Mouse (Mus musculus): Measurements from ENCODE around the gene Efcab1. TPM values are rescaled to one million over a fixed set of nuclear protein-coding genes. Genes with fewer than 3 reads are reported as not detected.
"Not testable (repeated sequence)": the region's sequence is repeated elsewhere in the genome, so short reads cannot be mapped to it uniquely, and the experiment has no call there.

The Efcab1 gene
- polyA plus RNA-seq (2015; fragmentation: Nextera tagmentation; extraction: Ambion mirVana): 14.4 and 16.3 TPM in 2 replicates

GRCm38 (mm10) chr16:14906393-14907100 is at the start of gene Efcab1:
TSS of gene Efcab1 (plus strand) at chr16:14906606.
- no peaks in the 10 kb centered on the region for H3K27me3 ChIP-seq (ENCODE audit: control insufficient read depth, insufficient read depth, low read length)
- peak within 1 kb of the TSS; percentile 45 for H3K4me2 ChIP-seq (ENCODE audit: low read depth, low read length)
- H3K9ac ChIP-seq (ENCODE audit: low read length): peak within 1 kb of the TSS; percentile 61; the same call in 1 of the 2 replicates
- peaks cover 15% of the 10 kb centered on the region; the same call in 1 of the 2 replicates for H3K4me1 ChIP-seq (ENCODE audit: control insufficient read depth, insufficient read depth, low read length)
- H3K27ac ChIP-seq (ENCODE audit: low read length): no peak within 1 kb of the TSS; the same call in 1 of the 2 replicates
- 6% methylated on average over 15 of the region's 15 CpGs for WGBS
- no peaks in the 10 kb centered on the region for H3K36me3 ChIP-seq (ENCODE audit: control insufficient read depth, insufficient read depth, low read length)
- peak; percentile 99 for ATAC-seq (ENCODE audit: insufficient read depth, low FRiP score)
- H3K9me3 ChIP-seq (replicated peaks; ENCODE audit: control insufficient read depth, low read length): no peaks in the 10 kb centered on the region
- peak within 1 kb of the TSS; percentile 42 for H3K4me3 ChIP-seq (replicated peaks; ENCODE audit: low read length)

- ATAC-seq (ENCODE audit: insufficient read depth, low FRiP score): no peak
- no peaks in the 10 kb centered on the region for H3K27me3 ChIP-seq (ENCODE audit: control insufficient read depth, insufficient read depth, low read length)
- no peak overlapping the region for H3K9ac ChIP-seq (ENCODE audit: low read length)
- H3K27ac ChIP-seq (ENCODE audit: low read length): no peak overlapping the region
- no peaks in the 10 kb centered on the region for H3K9me3 ChIP-seq (replicated peaks; ENCODE audit: control insufficient read depth, low read length)
- H3K4me3 ChIP-seq (replicated peaks; ENCODE audit: low read length): no peak overlapping the region
- no peak overlapping the region for H3K4me2 ChIP-seq (ENCODE audit: low read depth, low read length)
- H3K36me3 ChIP-seq (ENCODE audit: control insufficient read depth, insufficient read depth, low read length): no peaks in the 10 kb centered on the region
- H3K4me1 ChIP-seq (ENCODE audit: control insufficient read depth, insufficient read depth, low read length): no peaks in the 10 kb centered on the region
Observed at GRCm38 (mm10) chr16:14859443-14859842, 47.0 kb upstream of the Efcab1 start.

- Histone ChIP-seq H3K9me3 (replicated peaks; ENCODE audit: control insufficient read depth, low read length) (no peaks in the 10 kb centered on the region), H3K4me3 (replicated peaks; ENCODE audit: low read length) (no peak overlapping the region), H3K9ac (ENCODE audit: low read length) (no peak overlapping the region), H3K4me2 (ENCODE audit: low read depth, low read length) (no peak overlapping the region), H3K27me3 (ENCODE audit: control insufficient read depth, insufficient read depth, low read length) (no peaks in the 10 kb centered on the region), H3K27ac (ENCODE audit: low read length) (no peak overlapping the region), H3K36me3 (ENCODE audit: control insufficient read depth, insufficient read depth, low read length) (no peaks in the 10 kb centered on the region), H3K4me1 (ENCODE audit: control insufficient read depth, insufficient read depth, low read length) (no peaks in the 10 kb centered on the region)
- WGBS: 79% methylated on average over 2 of the region's 2 CpGs
- ATAC-seq (ENCODE audit: insufficient read depth, low FRiP score): no peak
Observed at GRCm38 (mm10) chr16:14884916-14885315, 21.5 kb upstream of the Efcab1 start.

- Histone ChIP-seq H3K27ac (ENCODE audit: low read length) (no peak overlapping the region), H3K27me3 (ENCODE audit: control insufficient read depth, insufficient read depth, low read length) (no peaks in the 10 kb centered on the region), H3K9me3 (replicated peaks; ENCODE audit: control insufficient read depth, low read length) (no peaks in the 10 kb centered on the region), H3K4me1 (ENCODE audit: control insufficient read depth, insufficient read depth, low read length) (no peaks in the 10 kb centered on the region), H3K4me2 (ENCODE audit: low read depth, low read length) (no peak overlapping the region), H3K9ac (ENCODE audit: low read length) (no peak overlapping the region), H3K36me3 (ENCODE audit: control insufficient read depth, insufficient read depth, low read length) (no peaks in the 10 kb centered on the region), H3K4me3 (replicated peaks; ENCODE audit: low read length) (no peak overlapping the region)
- WGBS: 50% methylated on average over 1 of the region's 1 CpGs
- ATAC-seq (ENCODE audit: insufficient read depth, low FRiP score): peak; percentile 62
Observed at GRCm38 (mm10) chr16:14885372-14885771, 21.0 kb upstream of the Efcab1 start.

- H3K27ac ChIP-seq (ENCODE audit: low read length): no peak overlapping the region
- ATAC-seq (ENCODE audit: insufficient read depth, low FRiP score): no peak
- 71% methylated on average over 3 of the region's 3 CpGs for WGBS
- peaks cover 4% of the 10 kb centered on the region; the same call in 1 of the 2 replicates for H3K4me1 ChIP-seq (ENCODE audit: control insufficient read depth, insufficient read depth, low read length)
- H3K9me3 ChIP-seq (replicated peaks; ENCODE audit: control insufficient read depth, low read length): no peaks in the 10 kb centered on the region
- H3K4me3 ChIP-seq (replicated peaks; ENCODE audit: low read length): no peak overlapping the region
- H3K4me2 ChIP-seq (ENCODE audit: low read depth, low read length): no peak overlapping the region
- H3K36me3 ChIP-seq (ENCODE audit: control insufficient read depth, insufficient read depth, low read length): no peaks in the 10 kb centered on the region
- H3K27me3 ChIP-seq (ENCODE audit: control insufficient read depth, insufficient read depth, low read length): no peaks in the 10 kb centered on the region
- H3K9ac ChIP-seq (ENCODE audit: low read length): no peak overlapping the region
Observed at GRCm38 (mm10) chr16:14892492-14892891, 13.9 kb upstream of the Efcab1 start.

DNA sequence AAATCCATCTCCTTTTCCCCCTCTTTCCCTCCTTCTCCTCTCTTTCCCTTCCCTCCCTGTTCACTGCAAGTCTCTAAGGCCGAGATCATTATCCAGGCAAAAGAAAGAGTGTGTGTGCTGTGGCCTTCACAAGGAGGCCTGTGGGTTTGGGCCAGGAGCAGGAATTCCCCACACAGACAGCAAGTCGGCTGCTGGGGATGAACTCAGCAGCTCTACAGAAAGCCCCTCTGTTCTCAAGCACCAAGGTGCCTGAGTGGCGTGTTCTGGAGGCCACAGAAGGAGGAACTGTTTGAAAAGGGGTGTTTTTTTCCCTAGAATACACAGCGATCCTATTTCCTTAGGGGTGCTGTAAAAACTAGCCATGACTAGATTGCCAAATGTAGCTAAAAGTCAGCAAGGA is 12.5 kb upstream of the Efcab1 start:
- no peaks in the 10 kb centered on the region for H3K9me3 ChIP-seq (replicated peaks; ENCODE audit: control insufficient read depth, low read length)
- peak overlapping the region; percentile 73 for H3K27ac ChIP-seq (ENCODE audit: low read length)
- H3K4me2 ChIP-seq (ENCODE audit: low read depth, low read length): no peak overlapping the region
- H3K4me3 ChIP-seq (replicated peaks; ENCODE audit: low read length): no peak overlapping the region
- no peaks in the 10 kb centered on the region for H3K36me3 ChIP-seq (ENCODE audit: control insufficient read depth, insufficient read depth, low read length)
- peaks cover 4% of the 10 kb centered on the region; the same call in 1 of the 2 replicates for H3K4me1 ChIP-seq (ENCODE audit: control insufficient read depth, insufficient read depth, low read length)
- no peak for ATAC-seq (ENCODE audit: insufficient read depth, low FRiP score)
- WGBS: 35% methylated on average over 4 of the region's 4 CpGs
- H3K27me3 ChIP-seq (ENCODE audit: control insufficient read depth, insufficient read depth, low read length): no peaks in the 10 kb centered on the region
- peak overlapping the region; percentile 52 for H3K9ac ChIP-seq (ENCODE audit: low read length)

DNA sequence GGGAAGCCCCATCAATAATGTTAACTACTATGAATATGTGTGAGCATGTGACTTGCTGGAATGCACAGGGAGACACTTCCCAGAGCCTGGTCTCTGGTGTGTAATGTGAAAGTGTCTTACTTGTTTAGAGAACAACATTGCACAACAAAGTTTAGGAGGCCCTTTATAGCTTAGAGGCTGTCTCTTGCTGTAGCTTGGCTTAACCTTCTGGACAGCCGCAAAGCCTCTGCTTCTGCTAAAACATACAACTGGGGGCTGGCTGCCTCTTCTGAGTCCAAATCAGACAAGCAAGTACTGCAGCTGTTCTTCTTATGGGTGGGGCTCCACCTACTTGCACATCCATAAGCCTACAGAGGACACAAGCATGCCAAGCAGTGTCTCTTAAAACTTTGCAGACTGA is 11.7 kb upstream of the Efcab1 start:
- Histone ChIP-seq H3K9me3 (replicated peaks; ENCODE audit: control insufficient read depth, low read length) (no peaks in the 10 kb centered on the region), H3K27ac (ENCODE audit: low read length) (0 out of 2 replicates have a peak overlapping the region, but pooled peaks have one; percentile 43), H3K36me3 (ENCODE audit: control insufficient read depth, insufficient read depth, low read length) (no peaks in the 10 kb centered on the region), H3K4me3 (replicated peaks; ENCODE audit: low read length) (no peak overlapping the region), H3K27me3 (ENCODE audit: control insufficient read depth, insufficient read depth, low read length) (no peaks in the 10 kb centered on the region), H3K9ac (ENCODE audit: low read length) (no peak overlapping the region), H3K4me2 (ENCODE audit: low read depth, low read length) (no peak overlapping the region), H3K4me1 (ENCODE audit: control insufficient read depth, insufficient read depth, low read length) (peaks cover 4% of the 10 kb centered on the region; the same call in 1 of the 2 replicates)
- WGBS: 51% methylated on average over 1 of the region's 1 CpGs
- peak; percentile 86 for ATAC-seq (ENCODE audit: insufficient read depth, low FRiP score)

DNA sequence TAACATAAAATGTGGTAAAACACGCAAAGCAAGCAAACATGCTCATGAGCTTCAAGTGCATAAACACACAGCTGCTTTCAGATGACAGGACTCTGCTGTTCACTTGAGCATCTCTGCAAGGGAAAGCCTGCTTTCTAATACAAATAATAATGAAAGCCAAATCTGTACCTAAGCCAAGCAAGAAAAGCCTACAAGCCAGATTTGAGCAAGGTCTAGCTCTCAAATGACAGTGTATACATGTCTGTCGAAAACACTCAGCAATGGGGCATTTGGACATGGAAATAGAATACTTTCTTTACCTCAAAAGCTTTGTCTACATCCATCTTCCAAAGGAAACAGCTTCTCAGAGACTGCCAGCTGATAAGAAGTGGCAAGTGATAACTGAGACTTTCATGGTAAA is 10.9 kb upstream of the Efcab1 start:
- 0 out of 2 replicates have a peak overlapping the region, but pooled peaks have one; percentile 55 for H3K27ac ChIP-seq (ENCODE audit: low read length)
- WGBS: 38% methylated on average over 2 of the region's 2 CpGs

GRCm38 (mm10) chr16:14930711-14931110 is 24.3 kb downstream of the Efcab1 start:
- not testable (repeated sequence) for H3K4me3 ChIP-seq (replicated peaks; ENCODE audit: low read length); H3K9ac ChIP-seq (ENCODE audit: low read length); H3K4me2 ChIP-seq (ENCODE audit: low read depth, low read length); H3K27me3 ChIP-seq (ENCODE audit: control insufficient read depth, insufficient read depth, low read length); H3K27ac ChIP-seq (ENCODE audit: low read length); H3K4me1 ChIP-seq (ENCODE audit: control insufficient read depth, insufficient read depth, low read length); H3K9me3 ChIP-seq (replicated peaks; ENCODE audit: control insufficient read depth, low read length); H3K36me3 ChIP-seq (ENCODE audit: control insufficient read depth, insufficient read depth, low read length); ATAC-seq (ENCODE audit: insufficient read depth, low FRiP score)
- WGBS: 51% methylated on average over 3 of the region's 3 CpGs

More for the DNA sequence above, 10.9 kb upstream of the Efcab1 start:
- Histone ChIP-seq H3K4me2 (ENCODE audit: low read depth, low read length) (no peak overlapping the region), H3K9me3 (replicated peaks; ENCODE audit: control insufficient read depth, low read length) (no peaks in the 10 kb centered on the region), H3K4me3 (replicated peaks; ENCODE audit: low read length) (no peak overlapping the region), H3K27me3 (ENCODE audit: control insufficient read depth, insufficient read depth, low read length) (no peaks in the 10 kb centered on the region), H3K36me3 (ENCODE audit: control insufficient read depth, insufficient read depth, low read length) (no peaks in the 10 kb centered on the region), H3K4me1 (ENCODE audit: control insufficient read depth, insufficient read depth, low read length) (peaks cover 4% of the 10 kb centered on the region; the same call in 1 of the 2 replicates), H3K9ac (ENCODE audit: low read length) (no peak overlapping the region)
- no peak; the same call in 1 of the 2 replicates for ATAC-seq (ENCODE audit: insufficient read depth, low FRiP score)
